Mouse (Mus musculus) thymus, postnatal 10 days (tissue): ENCODE measurements around the gene Hps1.

Experiments used
- DNase-seq, 2 experiments: peaks; one replicate each; pipeline ENCODE4 v3.0.0; 2021; ENCODE audit warnings: low spot score in 2 of 2

The Hps1 gene

DNA sequence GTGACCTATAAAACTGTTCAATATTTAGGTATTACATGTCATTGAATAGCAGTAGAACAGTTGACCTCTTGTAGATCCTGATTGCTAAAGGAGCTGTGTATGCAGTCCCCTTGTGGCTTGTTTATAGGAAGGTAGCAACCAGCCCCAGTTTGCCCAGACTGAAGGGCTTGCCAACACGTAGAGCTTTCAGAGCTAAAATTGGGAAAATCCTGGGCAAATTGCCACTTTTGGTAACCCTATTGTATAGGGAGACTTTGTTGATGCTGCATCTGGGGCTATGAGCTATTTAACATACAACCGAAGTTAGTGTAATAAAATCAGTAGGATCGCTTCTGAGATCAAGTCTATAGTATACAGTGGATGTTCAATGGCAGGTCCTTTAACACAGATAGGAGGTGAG is 61.7 kb downstream of the Hps1 start:
- no peak for DNase-seq

DNA sequence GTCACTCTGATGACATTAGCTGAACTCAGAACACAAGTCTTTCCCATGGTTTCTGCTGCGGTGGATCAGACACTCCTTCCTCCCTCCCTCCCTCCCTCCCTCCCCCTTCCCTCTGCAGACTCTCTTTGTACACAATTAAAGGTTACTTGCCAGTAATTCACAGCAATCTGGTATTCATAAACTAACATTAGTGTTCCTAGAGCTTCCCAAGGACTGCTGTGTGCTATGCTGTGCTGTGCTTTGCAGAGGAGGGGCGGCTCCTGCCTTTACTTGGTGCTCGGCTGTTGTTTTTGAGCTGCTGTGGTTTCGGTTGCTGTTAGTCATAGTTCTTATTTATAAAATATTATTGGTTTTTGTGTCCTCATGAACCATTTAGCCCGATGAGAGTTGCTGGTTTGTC is 62.1 kb downstream of the Hps1 start:
- DNase-seq: no peak

DNA sequence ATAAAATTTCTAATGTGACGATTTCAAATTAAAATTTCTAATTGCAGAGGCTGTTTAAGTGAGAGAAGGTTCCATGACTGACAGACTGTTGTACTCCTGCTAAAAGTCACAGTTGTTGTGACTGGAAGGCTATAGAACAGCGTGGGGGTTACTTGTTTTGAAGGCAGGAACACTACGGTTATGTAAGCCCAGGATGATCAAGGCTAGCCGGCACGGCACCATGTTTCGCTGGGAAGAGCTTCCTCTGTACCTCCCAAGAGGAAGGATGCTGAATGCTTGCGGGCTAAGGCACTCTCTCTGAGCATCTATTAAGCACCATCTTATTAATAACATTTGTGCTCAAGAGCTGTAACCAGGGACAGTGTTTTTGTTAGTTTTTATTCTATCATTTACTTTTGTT is 63.3 kb downstream of the Hps1 start:
- DNase-seq: no peak

DNA sequence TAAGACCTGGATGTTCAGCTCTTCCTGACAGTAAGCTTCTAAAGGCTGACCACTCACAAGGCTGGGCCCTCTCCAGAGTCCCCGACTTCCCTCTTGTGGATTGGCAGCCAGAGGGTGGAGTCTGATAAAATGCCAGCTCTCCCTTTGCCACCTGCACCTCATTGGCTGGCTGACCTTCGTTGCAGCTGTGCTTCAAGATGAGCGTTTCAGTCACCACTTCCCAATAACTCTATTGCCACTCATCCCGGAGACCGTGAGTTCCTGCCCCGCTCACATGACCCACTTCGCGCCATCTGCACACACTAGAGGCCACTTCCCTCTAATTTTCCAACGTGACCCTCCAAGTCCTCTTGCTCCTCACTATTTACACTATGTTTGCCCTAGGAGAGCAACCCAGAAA is 66.0 kb downstream of the Hps1 start:
- DNase-seq: no peak
